Mouse (Mus musculus): ENCODE results near the gene Krt84. TPM values are rescaled to one million over a fixed set of nuclear protein-coding genes. Genes with fewer than 3 reads are reported as not detected.

Gene Krt84
- polyA plus RNA-seq, 1 experiment = 0.27 TPM

DNA sequence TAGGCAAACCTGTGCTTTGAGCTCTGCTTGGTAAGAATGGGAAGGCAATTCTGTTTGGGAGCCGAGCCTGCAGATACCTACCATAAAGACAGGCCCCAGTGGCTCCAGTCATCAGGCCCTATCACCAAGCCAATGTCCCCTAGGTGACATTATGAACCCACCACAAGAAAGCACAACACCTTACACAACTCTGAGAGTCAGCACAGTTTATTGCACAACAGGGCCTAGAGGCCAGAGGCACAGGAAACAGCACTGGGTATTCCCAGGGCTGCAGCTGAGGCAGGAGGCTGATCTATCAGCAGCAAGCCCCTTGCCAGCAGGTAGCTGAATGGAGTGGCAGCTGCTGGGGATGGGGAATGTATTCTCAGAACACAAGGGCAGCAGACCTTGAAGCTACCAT lies 47.7 kb downstream of the Krt84 start:
- Histone ChIP-seq H3K4me1 (ENCODE audit: control insufficient read depth, insufficient read depth, insufficient read length, low read length) (no peaks in the 10 kb centered on the region), H3K27ac (ENCODE audit: insufficient read depth, low read depth, low read length) (no peak overlapping the region), H3K4me3 (ENCODE audit: low read depth, low read length) (no peak overlapping the region), H3K36me3 (ENCODE audit: control insufficient read depth, insufficient read depth, low read length) (no peaks in the 10 kb centered on the region), H3K27me3 (ENCODE audit: control insufficient read depth, insufficient read depth, low read length) (no peaks in the 10 kb centered on the region)
- no peak for TF ChIP-seq CTCF (IDR thresholded peaks at IDR 0.05; ENCODE audit: extremely low read depth, insufficient read length, insufficient replicate concordance, low read depth, low read length)
- TF ChIP-seq POLR2A (IDR thresholded peaks at IDR 0.05; ENCODE audit: low read depth, low read length) = no peak
- WGBS = 76% methylated on average over 1 of the region's 1 CpGs

DNA sequence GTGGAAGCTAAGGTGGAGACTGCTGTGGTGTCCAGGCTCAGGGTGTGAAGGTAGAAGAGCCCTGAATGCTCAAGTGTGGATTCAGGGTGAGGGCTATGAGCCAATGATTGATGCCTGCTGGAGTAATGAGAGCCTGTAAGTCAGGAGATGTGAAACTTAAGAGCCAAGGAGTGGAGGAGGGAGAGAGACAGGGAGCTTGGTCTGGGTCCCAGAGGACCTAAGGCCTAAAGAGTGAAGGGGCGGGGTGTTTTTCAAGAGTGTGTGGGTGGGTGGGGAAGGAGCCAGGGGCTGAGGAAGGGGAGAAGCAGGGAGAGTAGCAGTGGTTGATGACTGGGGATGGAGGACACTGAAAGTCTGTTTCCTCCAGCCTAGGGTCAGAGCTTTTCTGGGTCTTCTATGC lies 49.0 kb downstream of the Krt84 start:
- no peak overlapping the region for H3K4me3 ChIP-seq (ENCODE audit: low read depth, low read length)
- no peak for TF ChIP-seq POLR2A (IDR thresholded peaks at IDR 0.05; ENCODE audit: low read depth, low read length)
- WGBS = 82% methylated on average over 1 of the region's 1 CpGs
- H3K27me3 ChIP-seq (ENCODE audit: control insufficient read depth, insufficient read depth, low read length) = 0 out of 2 replicates have a peak, but pooled peaks cover 2% of the 10 kb centered on the region
- H3K4me1 ChIP-seq (ENCODE audit: control insufficient read depth, insufficient read depth, insufficient read length, low read length) = peaks cover 4% of the 10 kb centered on the region
- H3K36me3 ChIP-seq (ENCODE audit: control insufficient read depth, insufficient read depth, low read length) = no peaks in the 10 kb centered on the region
- H3K27ac ChIP-seq (ENCODE audit: insufficient read depth, low read depth, low read length) = no peak overlapping the region

DNA sequence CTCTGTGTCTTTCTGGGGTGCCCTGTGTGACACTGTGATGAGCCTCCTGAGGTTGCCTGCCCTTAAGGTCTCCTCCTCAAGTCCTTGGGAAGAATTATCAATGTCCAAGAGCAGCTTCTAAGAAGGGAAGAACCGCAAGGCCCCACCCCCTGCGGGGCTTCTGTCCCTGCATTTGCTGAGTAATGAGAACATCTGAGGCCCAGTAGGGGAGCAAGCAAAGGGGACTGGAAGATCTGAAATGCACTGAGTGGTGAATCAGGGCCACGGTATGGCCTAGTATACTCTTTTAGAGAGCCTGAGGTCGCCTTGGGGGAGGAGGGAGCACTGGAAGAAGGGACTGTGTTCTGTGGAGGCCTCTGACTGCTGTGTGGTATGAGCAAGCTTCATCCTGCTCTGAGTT lies 50.6 kb downstream of the Krt84 start:
- Histone ChIP-seq H3K27ac (ENCODE audit: insufficient read depth, low read depth, low read length) (no peak overlapping the region), H3K4me3 (ENCODE audit: low read depth, low read length) (no peak overlapping the region), H3K27me3 (ENCODE audit: control insufficient read depth, insufficient read depth, low read length) (0 out of 2 replicates have a peak, but pooled peaks cover 2% of the 10 kb centered on the region), H3K4me1 (ENCODE audit: control insufficient read depth, insufficient read depth, insufficient read length, low read length) (peaks cover 4% of the 10 kb centered on the region), H3K36me3 (ENCODE audit: control insufficient read depth, insufficient read depth, low read length) (no peaks in the 10 kb centered on the region)
- TF ChIP-seq POLR2A (IDR thresholded peaks at IDR 0.05; ENCODE audit: low read depth, low read length) = no peak
- TF ChIP-seq CTCF (IDR thresholded peaks at IDR 0.05; ENCODE audit: extremely low read depth, insufficient read length, insufficient replicate concordance, low read depth, low read length) = no peak
- 41% methylated on average over 4 of the region's 4 CpGs for WGBS

DNA sequence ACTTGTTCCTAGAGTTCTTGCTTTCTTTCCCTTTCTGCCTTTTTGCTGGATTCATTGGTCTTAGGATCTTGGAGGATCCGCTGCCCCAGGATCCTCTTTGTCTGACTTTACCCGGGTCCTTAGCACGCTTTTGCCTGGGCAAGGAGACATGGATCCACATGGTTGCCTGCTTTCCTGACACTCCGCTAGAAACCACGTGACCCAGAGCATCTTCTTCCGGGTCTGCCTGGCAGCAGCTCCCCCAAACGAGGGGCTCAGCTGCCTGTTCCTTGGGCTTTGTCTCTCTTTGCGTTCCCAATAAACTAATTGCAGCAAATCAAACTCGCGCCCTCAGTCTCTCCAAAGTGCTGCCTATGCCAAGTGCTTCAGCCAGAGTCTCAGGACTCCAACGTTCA lies 53.0 kb downstream of the Krt84 start:
- Histone ChIP-seq H3K36me3 (ENCODE audit: control insufficient read depth, insufficient read depth, low read length) (no peaks in the 10 kb centered on the region), H3K4me3 (ENCODE audit: low read depth, low read length) (peak overlapping the region; percentile 39), H3K4me1 (ENCODE audit: control insufficient read depth, insufficient read depth, insufficient read length, low read length) (peaks cover 4% of the 10 kb centered on the region), H3K27me3 (ENCODE audit: control insufficient read depth, insufficient read depth, low read length) (0 out of 2 replicates have a peak, but pooled peaks cover 2% of the 10 kb centered on the region), H3K27ac (ENCODE audit: insufficient read depth, low read depth, low read length) (no peak overlapping the region)
- TF ChIP-seq CTCF (IDR thresholded peaks at IDR 0.05; ENCODE audit: extremely low read depth, insufficient read length, insufficient replicate concordance, low read depth, low read length) = no peak
- 26% methylated on average over 11 of the region's 11 CpGs for WGBS

DNA sequence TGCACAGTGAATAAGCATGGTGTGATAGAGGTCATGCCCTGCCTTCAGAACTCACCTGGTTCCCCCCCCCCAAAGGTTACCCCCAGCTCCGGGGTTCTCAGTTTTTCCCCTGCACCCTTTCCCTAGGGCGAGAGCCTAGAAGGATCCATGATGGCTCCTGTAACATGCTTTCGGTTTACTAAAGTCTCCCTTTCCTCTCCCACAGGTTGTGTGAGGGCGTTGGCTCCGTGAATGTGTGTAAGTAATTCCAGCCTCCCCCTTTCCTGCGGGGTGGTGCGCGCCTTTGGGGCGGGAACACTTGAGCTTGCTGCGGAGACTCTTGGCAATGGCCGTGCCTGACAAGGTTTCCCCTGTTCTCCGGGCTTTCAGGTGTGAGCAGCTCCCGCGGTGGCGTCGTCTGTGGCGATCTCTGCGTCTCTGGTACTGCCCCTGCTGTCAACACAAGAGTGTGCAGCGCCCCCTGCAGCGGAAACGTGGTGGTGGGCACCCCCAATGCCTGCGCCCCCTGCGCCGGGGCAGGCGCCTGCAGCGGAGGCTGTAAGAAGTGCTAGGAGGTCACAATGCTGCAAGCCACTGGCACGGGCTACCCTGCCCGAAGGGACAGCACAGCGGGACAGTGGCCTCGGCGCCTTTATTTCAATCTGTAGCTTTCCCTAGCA lies 53.5 kb downstream of the Krt84 start:
- peak overlapping the region; percentile 39 for H3K4me3 ChIP-seq (ENCODE audit: low read depth, low read length)
- peaks cover 4% of the 10 kb centered on the region for H3K4me1 ChIP-seq (ENCODE audit: control insufficient read depth, insufficient read depth, insufficient read length, low read length)
- 3% methylated on average over 31 of the region's 31 CpGs for WGBS
- H3K27ac ChIP-seq (ENCODE audit: insufficient read depth, low read depth, low read length) = no peak overlapping the region
- no peaks in the 10 kb centered on the region for H3K36me3 ChIP-seq (ENCODE audit: control insufficient read depth, insufficient read depth, low read length)
- TF ChIP-seq CTCF (IDR thresholded peaks at IDR 0.05; ENCODE audit: extremely low read depth, insufficient read length, insufficient replicate concordance, low read depth, low read length) = no peak
- TF ChIP-seq POLR2A (IDR thresholded peaks at IDR 0.05; ENCODE audit: low read depth, low read length) = no peak
- H3K27me3 ChIP-seq (ENCODE audit: control insufficient read depth, insufficient read depth, low read length) = 0 out of 2 replicates have a peak, but pooled peaks cover 2% of the 10 kb centered on the region

Other genes with a start within 250 kb of the Krt84 start
- 13.7 and 38.4 TPM in 2 replicates for gene Atg101, start 248.5 kb downstream of the Krt84 start, polyA plus RNA-seq (2012; rRNA removed)
- 0.14 and 0.24 TPM in 2 replicates for gene 6030408B16Rik, start 239.6 kb downstream of the Krt84 start, polyA plus RNA-seq (2012; rRNA removed)
- 0.61 and 2.5 TPM in 2 replicates for gene Krt80, start 162.7 kb downstream of the Krt84 start, polyA plus RNA-seq (2012; rRNA removed)
- gene Krt7, start 121.8 kb downstream of the Krt84 start, polyA plus RNA-seq (2012; rRNA removed) = 35.1 and 43.1 TPM in 2 replicates
- 0.29 and 0.30 TPM in 2 replicates for gene Krt87, start 94.0 kb downstream of the Krt84 start, polyA plus RNA-seq (2012; rRNA removed)
- not detected in 2 replicates for gene Krt88, start 85.1 kb downstream of the Krt84 start, polyA plus RNA-seq (2012; rRNA removed)
- not detected in 2 replicates for gene Krt81, start 69.1 kb downstream of the Krt84 start, polyA plus RNA-seq (2012; rRNA removed)
- not detected in 2 replicates for gene Krt86, start 59.3 kb downstream of the Krt84 start, polyA plus RNA-seq (2012; rRNA removed)
- gene Krt83, start 41.3 kb downstream of the Krt84 start, polyA plus RNA-seq (2012; rRNA removed) = 0.08 and 0.48 TPM in 2 replicates
- gene Gm49425, start 15.6 kb downstream of the Krt84 start, polyA plus RNA-seq (2012; rRNA removed) = not detected in 2 replicates
- not detected in 2 replicates for gene Krt82, start 17.8 kb upstream of the Krt84 start, polyA plus RNA-seq (2012; rRNA removed)
- 0.05 TPM in 1 of 2 replicates, not detected in the other for gene Krt90, start 30.1 kb upstream of the Krt84 start, polyA plus RNA-seq (2012; rRNA removed)
- gene Krt75, start 41.1 kb upstream of the Krt84 start, polyA plus RNA-seq (2012; rRNA removed) = not detected in 2 replicates
- gene Gm5414, start 95.4 kb upstream of the Krt84 start, polyA plus RNA-seq (2012; rRNA removed) = not detected in 2 replicates
- not detected in 2 replicates for gene Gm5478, start 114.6 kb upstream of the Krt84 start, polyA plus RNA-seq (2012; rRNA removed)
- gene Krt6b, start 147.5 kb upstream of the Krt84 start, polyA plus RNA-seq (2012; rRNA removed) = 0.08 TPM in 1 of 2 replicates, not detected in the other
- not detected in 2 replicates for gene Krt6a, start 161.5 kb upstream of the Krt84 start, polyA plus RNA-seq (2012; rRNA removed)
- gene Krt5, start 180.1 kb upstream of the Krt84 start, polyA plus RNA-seq (2012; rRNA removed) = 0.15 and 0.43 TPM in 2 replicates
- gene Krt71, start 210.3 kb upstream of the Krt84 start, polyA plus RNA-seq (2012; rRNA removed) = not detected in 2 replicates